Mouse (Mus musculus) kidney, postnatal 0 days (tissue): ENCODE results near the gene Kcnd2. TPM values are rescaled to one million over a fixed set of nuclear protein-coding genes. Genes with fewer than 3 reads are reported as not detected.
A peak's percentile ranks its signal among the peaks of the same experiment; 100 is the strongest.

ENCODE experiments used
- ATAC-seq: fragments of 200-750 bp; cut with Nextera tagmentation; replicated peaks from 2 replicates; pipeline ENCODE4 v1.8.0; 2017; ENCODE audit warnings: low read depth, moderate number of reproducible peaks, moderate TSS enrichment, moderate library complexity; ENCODE audit not compliant: low FRiP score
- DNase-seq: peaks from one replicate; pipeline ENCODE4 v3.0.0-alpha.2; 2016; ENCODE audit warnings: low spot score
- H3K27ac ChIP-seq: fragments of 300-500 bp; sonication (generic); 2 replicates; pipeline ENCODE4 v1.5.1; 2014; ENCODE audit warnings: mild to moderate bottlenecking
- H3K27me3 ChIP-seq: fragments of 300-500 bp; sonication (generic); 2 replicates; pipeline ENCODE4 v1.6.1; 2014; ENCODE audit warnings: low read length, mixed read lengths; ENCODE audit not compliant: insufficient read depth
- H3K36me3 ChIP-seq: fragments of 300-500 bp; sonication (generic); 2 replicates; pipeline ENCODE4 v1.6.1; 2014; ENCODE audit warnings: low read length, mixed read lengths; ENCODE audit not compliant: insufficient read depth
- H3K4me1 ChIP-seq: fragments of 300-500 bp; sonication (generic); replicated peaks from 2 replicates; pipeline ENCODE4 v1.6.1; 2014; ENCODE audit warnings: antibody characterized with exemption, low read length, mixed read lengths; ENCODE audit not compliant: insufficient read depth
- H3K4me2 ChIP-seq: fragments of 300-500 bp; sonication (generic); 2 replicates; pipeline ENCODE4 v1.6.1; 2014; ENCODE audit warnings: mild to moderate bottlenecking, low read length, moderate library complexity, mixed read lengths
- H3K4me3 ChIP-seq: fragments of 300-500 bp; sonication (generic); replicated peaks from 2 replicates; pipeline ENCODE4 v1.5.1; 2014; ENCODE audit warnings: low read depth, low read length
- H3K9ac ChIP-seq: fragments of 300-500 bp; sonication (generic); 2 replicates; pipeline ENCODE4 v1.6.1; 2014; ENCODE audit warnings: low read depth, low read length
- H3K9me3 ChIP-seq: fragments of 300-500 bp; sonication (generic); replicated peaks from 2 replicates; pipeline ENCODE4 v1.6.1; 2016; ENCODE audit warnings: low read length, inconsistent platforms, mixed read lengths
- CTCF ChIP-seq: IDR thresholded peaks from 2 replicates; pipeline ENCODE4 v1.5.1; 2016; ENCODE audit warnings: antibody characterized with exemption, low read depth, mild to moderate bottlenecking, moderate library complexity
- WGBS: fragments of 180-500 bp; shearing (Covaris S2); extraction: QIAGEN DNeasy Blood & Tissue Kit; methylation state at CpG from one replicate; pipeline ENCODE4 v1.1.7; 2014; 5-methylcytosine and 5-hydroxymethylcytosine counted together
- polyA plus RNA-seq: library from polyadenylated mRNA; unstranded; fragments of >200 nt; fragmentation: Nextera tagmentation; extraction: Ambion mirVana; gene quantifications from 2 replicates; pipeline ENCODE4 v1.2.1, GENCODE M21; 2015

The Kcnd2 gene
- polyA plus RNA-seq, 1 experiment from 2014 or later, result 1.9 TPM

GRCm38 (mm10) chr6:21391776-21392175 lies 176.5 kb downstream of the Kcnd2 start:
- Histone ChIP-seq H3K4me2 (no peak overlapping the region), H3K27me3 (no peaks in the 10 kb centered on the region), H3K27ac (no peak overlapping the region), H3K4me3 (no peak overlapping the region), H3K9ac (no peak overlapping the region), H3K36me3 (no peaks in the 10 kb centered on the region), H3K4me1 (no peaks in the 10 kb centered on the region), H3K9me3 (no peaks in the 10 kb centered on the region)
- WGBS, result 93% methylated on average over 4 of the region's 4 CpGs
- TF ChIP-seq CTCF, result no peak
- no peak for DNase-seq
- ATAC-seq, result no peak

GRCm38 (mm10) chr6:21413656-21414055 lies 198.4 kb downstream of the Kcnd2 start:
- peak; percentile 77 for DNase-seq
- 40% methylated on average over 3 of the region's 3 CpGs for WGBS
- no peaks in the 10 kb centered on the region for H3K9me3 ChIP-seq
- H3K27me3 ChIP-seq, result no peaks in the 10 kb centered on the region
- no peak overlapping the region for H3K9ac ChIP-seq
- H3K4me3 ChIP-seq, result no peak overlapping the region
- no peaks in the 10 kb centered on the region for H3K36me3 ChIP-seq
- ATAC-seq, result no peak; the same call in 1 of the 2 replicates
- H3K27ac ChIP-seq, result no peak overlapping the region
- no peak overlapping the region for H3K4me2 ChIP-seq
- no peaks in the 10 kb centered on the region for H3K4me1 ChIP-seq
- TF ChIP-seq CTCF, result no peak

GRCm38 (mm10) chr6:21418246-21418645 lies 202.9 kb downstream of the Kcnd2 start:
- no peak for TF ChIP-seq CTCF
- H3K4me1 ChIP-seq, result no peaks in the 10 kb centered on the region
- no peak overlapping the region for H3K9ac ChIP-seq
- DNase-seq, result no peak
- 86% methylated on average over 6 of the region's 6 CpGs for WGBS
- H3K9me3 ChIP-seq, result no peaks in the 10 kb centered on the region
- no peaks in the 10 kb centered on the region for H3K27me3 ChIP-seq
- H3K27ac ChIP-seq, result no peak overlapping the region
- no peak for ATAC-seq
- no peak overlapping the region for H3K4me3 ChIP-seq
- H3K4me2 ChIP-seq, result no peak overlapping the region
- H3K36me3 ChIP-seq, result no peaks in the 10 kb centered on the region

- H3K27me3 ChIP-seq, result no peaks in the 10 kb centered on the region
- DNase-seq (no peak), ATAC-seq (no peak)
- no peak overlapping the region for H3K9ac ChIP-seq
- no peak overlapping the region for H3K4me2 ChIP-seq
- 85% methylated on average over 4 of the region's 4 CpGs for WGBS
- no peaks in the 10 kb centered on the region for H3K36me3 ChIP-seq
- H3K9me3 ChIP-seq, result no peaks in the 10 kb centered on the region
- no peak overlapping the region for H3K27ac ChIP-seq
- H3K4me3 ChIP-seq, result no peak overlapping the region
- TF ChIP-seq CTCF, result no peak
- no peaks in the 10 kb centered on the region for H3K4me1 ChIP-seq
These were observed 209.0 kb downstream of the Kcnd2 start for GRCm38 (mm10) chr6:21424202-21424785.

- WGBS, result 94% methylated on average over 1 of the region's 1 CpGs
These were observed 215.8 kb downstream of the Kcnd2 start for GRCm38 (mm10) chr6:21431120-21431519.

GRCm38 (mm10) chr6:21464719-21465118 lies 249.4 kb downstream of the Kcnd2 start:
- no peak for TF ChIP-seq CTCF
- Histone ChIP-seq H3K4me1 (no peaks in the 10 kb centered on the region), H3K4me3 (no peak overlapping the region), H3K9ac (no peak overlapping the region), H3K9me3 (no peaks in the 10 kb centered on the region), H3K27me3 (no peaks in the 10 kb centered on the region), H3K4me2 (no peak overlapping the region), H3K27ac (no peak overlapping the region), H3K36me3 (no peaks in the 10 kb centered on the region)
- no peak for DNase-seq
- ATAC-seq, result no peak

More at GRCm38 (mm10) chr6:21431120-21431519, 215.8 kb downstream of the Kcnd2 start:
- Histone ChIP-seq H3K9ac (no peak overlapping the region), H3K27ac (no peak overlapping the region), H3K27me3 (no peaks in the 10 kb centered on the region), H3K36me3 (no peaks in the 10 kb centered on the region), H3K4me3 (no peak overlapping the region), H3K9me3 (no peaks in the 10 kb centered on the region), H3K4me2 (no peak overlapping the region), H3K4me1 (no peaks in the 10 kb centered on the region)
- DNase-seq, result no peak
- no peak for ATAC-seq
- TF ChIP-seq CTCF, result no peak

GRCm38 (mm10) chr6:21471891-21472544 lies 256.7 kb downstream of the Kcnd2 start:
- 70% methylated on average over 1 of the region's 1 CpGs for WGBS
- Histone ChIP-seq H3K4me1 (no peaks in the 10 kb centered on the region), H3K36me3 (no peaks in the 10 kb centered on the region), H3K4me3 (no peak overlapping the region), H3K27ac (no peak overlapping the region), H3K9me3 (no peaks in the 10 kb centered on the region), H3K4me2 (no peak overlapping the region), H3K27me3 (no peaks in the 10 kb centered on the region), H3K9ac (no peak overlapping the region)
- ATAC-seq, result no peak
- no peak for TF ChIP-seq CTCF
- DNase-seq, result peak; percentile 3
